Mouse (Mus musculus) right cerebral cortex, postnatal 36 days (tissue): Measurements from ENCODE around the gene Wnt7b.

Experiments
- DNase-seq, 2 experiments: peaks; one replicate each; pipeline ENCODE4 v3.0.0; 2022; ENCODE audit warnings: low spot score in 2 of 2, mixed read lengths in 1 of 2

Gene Wnt7b

GRCm38 (mm10) chr15:85601202-85601601, 18.9 kb upstream of the Wnt7b start:
- DNase-seq, result no peak

DNA sequence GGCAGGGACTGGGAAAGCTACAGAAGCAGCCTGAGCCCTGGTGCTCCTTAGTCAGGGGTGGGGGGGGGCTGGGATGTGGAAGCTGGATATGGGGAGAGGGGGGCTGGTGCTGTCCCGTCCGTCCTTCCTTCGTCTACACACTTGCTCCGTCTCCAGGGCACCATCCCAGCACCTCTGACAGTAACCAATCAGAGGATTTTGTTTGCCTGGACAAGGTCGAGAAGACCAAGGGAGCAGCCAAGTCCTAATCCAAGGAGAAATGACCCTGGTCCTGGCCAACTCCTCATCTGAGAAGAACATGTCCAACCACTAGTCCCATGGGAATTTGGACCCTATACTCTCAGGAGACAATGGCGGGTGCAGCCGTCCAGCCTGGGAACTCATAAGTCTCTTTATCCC, 18.4 kb upstream of the Wnt7b start:
- DNase-seq, result no peak

GRCm38 (mm10) chr15:85599887-85600695, 17.8 kb upstream of the Wnt7b start:
- DNase-seq, result no peak

- DNase-seq, result no peak
Observed at GRCm38 (mm10) chr15:85598984-85599886, 17.0 kb upstream of the Wnt7b start.

DNA sequence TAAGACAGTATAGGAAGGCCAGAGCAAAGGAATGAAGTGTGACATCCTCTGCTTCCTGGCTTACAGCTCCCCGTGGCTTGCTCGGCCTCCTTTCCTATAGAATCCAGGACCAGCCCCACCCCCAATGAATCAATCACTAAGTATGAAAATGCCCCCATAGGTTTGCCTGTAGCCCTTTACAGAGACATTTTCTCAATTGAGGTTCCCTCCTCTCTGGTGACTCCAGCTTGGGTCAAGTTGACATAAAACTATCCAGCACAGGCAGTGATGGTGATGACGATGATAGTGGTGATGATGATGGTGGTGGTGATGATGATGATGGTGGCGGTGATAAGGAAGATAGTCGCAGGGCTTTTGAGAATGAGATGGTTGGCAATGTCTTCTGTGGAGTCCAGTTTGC, 16.2 kb upstream of the Wnt7b start:
- DNase-seq, result no peak

DNA sequence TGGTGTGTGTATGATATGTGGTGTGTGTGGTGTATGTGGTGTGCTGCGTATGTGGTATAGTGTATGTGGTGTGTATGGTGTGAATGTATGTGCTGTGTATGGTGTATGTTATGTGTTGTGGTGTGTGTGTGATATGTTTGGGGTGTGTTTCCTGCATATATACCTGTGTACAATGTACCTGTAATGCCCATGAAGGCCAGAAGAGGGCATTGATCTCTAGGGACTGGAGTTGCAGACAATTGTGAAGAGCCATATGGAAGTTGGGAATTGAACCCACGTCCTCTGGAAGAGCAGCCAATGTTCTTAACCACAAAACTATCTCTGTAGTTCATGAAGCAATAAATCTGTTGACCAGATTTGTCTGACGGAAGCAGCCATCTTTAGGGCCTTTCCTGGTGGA, 15.1 kb upstream of the Wnt7b start:
- no peak for DNase-seq

DNA sequence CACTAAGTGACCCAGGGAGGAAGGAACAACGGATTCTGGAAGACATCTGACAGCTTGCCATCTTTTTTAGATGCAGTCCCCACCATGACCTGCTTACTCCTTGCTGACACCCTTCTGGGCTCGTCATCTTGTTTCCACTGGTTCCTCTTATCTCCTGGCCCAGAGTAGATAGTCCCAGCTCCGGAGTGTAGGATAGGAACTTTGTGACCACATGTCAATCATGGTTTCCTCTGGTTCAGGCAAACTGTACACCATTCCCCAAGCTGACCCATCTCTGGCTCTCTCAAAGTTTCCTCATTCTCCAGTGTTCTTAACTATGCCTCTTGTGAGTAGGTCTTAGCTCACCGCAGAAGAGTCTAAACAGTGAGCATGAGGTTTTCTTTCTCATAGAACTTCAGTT, 10.4 kb upstream of the Wnt7b start:
- DNase-seq, result no peak

DNA sequence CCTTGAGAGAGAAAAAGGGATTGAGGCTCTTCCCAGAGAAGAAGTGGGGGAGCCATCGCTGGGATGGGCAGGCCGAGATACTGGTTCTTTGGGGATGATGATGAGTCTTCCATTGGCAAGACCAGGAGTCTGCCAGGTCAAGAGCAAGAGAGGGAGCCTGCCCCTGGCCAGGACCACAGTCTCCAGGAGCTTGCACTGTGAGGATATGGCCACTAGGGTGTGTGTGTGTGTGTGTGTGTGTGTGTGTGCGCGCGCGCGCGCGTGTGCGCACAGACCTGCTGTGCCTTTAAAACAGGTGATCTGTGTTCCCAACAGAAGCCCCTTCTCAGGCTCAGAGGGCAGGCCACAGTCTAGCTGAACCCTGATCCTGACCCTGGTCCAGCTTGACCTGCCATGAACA, 8.6 kb upstream of the Wnt7b start:
- DNase-seq, result no peak

DNA sequence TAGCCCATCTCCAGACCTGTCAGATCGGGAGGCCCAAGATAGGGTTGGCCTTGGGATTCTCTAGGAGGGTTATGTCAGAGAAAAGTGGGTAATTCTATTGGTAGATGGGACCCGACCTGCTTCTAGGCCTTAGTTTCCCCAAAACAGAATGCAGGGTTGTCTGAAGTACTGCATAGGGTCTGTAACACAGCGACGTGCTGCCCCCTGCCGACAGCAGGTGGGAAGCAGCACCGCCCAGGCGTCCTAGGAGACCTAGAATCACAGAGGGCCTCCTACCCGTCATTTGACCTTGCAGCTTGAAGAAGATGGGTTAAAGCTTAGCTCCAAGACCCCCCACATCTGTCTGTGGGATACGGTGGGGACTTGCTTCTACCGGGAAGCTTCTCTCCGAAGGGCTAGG, 1.2 kb upstream of the Wnt7b start:
- DNase-seq, result peak in 1 of 2 experiments; percentile 53

DNA sequence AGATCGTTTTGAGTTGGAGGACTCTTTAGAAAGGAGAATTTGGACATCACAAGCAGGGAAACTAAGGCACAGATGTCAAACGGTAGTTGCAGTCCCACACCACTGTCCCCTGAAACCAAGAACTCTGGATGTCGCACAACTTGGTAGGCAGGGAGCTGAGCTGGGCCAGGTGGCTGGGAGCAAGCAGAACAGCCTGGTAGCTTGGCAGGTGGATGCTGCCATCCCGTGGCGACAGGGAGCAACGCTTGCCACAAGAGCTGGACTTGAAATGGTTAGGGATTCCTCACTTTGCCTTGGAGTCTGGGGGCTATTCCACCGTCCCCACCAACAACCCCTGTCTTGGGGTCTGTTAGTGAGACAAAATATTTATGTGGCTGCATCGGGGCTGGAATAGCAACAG, 751 bp upstream of the Wnt7b start:
- peak; percentile 72 to 75 for DNase-seq

DNA sequence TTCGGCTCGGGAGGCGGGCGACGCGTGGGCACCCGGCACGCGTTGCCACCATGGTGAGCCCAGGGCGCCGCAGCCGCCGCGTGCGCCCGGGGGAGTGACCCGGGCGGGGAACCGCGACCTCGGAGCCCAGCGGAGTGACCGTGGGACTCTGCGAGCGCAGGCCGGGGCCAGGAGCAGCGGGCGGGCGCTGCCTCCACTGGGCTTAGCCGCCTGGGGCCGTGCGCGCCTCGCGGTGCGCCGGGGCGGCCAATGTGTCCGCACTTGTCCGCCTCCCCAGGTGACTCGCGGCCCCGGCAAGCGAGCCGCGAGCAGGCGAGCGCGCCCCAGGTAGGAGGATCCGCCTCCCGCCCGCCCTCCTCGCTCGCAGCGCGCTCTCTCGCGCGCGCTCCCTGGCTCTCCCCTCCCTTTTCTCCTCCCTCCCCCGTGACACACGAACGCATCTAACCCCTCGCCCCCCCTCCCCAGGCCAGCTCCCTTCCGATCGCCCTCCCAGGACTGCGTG, 659 bp downstream of the Wnt7b start:
- no peak for DNase-seq

DNA sequence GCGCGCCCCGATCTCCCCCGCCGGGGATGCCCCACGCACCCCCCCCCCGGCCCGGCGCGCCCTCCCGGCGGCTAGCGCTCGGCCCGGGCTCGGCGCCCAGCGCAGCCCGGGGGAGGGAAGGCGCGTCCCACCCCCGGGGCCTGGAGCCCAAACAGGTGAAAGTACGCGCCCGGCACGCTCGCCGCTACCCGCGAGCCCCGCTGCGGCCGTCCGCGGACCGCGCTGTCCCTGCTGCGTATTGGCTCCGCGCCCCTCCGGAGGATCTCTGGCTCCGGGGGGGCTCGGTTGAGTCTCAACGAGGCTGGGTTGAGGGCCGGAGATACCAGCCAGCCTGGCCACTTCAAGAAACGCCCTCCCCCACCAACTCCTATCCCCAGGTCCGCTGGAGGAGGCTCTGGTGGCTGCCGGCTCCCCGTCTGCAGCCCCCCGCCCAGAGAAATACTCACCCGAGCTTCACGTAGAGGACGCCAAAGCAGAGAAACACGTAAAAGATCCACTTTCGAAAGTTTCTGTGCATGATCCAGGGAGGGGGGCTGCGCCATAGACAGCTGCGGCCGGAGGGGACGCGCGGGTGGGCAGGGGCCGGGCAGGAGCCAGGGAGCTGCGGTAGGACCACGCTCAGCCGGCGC, 1.2 kb downstream of the Wnt7b start:
- no peak for DNase-seq

- no peak for DNase-seq
Observed at GRCm38 (mm10) chr15:85580483-85580882, 1.8 kb downstream of the Wnt7b start.

DNA sequence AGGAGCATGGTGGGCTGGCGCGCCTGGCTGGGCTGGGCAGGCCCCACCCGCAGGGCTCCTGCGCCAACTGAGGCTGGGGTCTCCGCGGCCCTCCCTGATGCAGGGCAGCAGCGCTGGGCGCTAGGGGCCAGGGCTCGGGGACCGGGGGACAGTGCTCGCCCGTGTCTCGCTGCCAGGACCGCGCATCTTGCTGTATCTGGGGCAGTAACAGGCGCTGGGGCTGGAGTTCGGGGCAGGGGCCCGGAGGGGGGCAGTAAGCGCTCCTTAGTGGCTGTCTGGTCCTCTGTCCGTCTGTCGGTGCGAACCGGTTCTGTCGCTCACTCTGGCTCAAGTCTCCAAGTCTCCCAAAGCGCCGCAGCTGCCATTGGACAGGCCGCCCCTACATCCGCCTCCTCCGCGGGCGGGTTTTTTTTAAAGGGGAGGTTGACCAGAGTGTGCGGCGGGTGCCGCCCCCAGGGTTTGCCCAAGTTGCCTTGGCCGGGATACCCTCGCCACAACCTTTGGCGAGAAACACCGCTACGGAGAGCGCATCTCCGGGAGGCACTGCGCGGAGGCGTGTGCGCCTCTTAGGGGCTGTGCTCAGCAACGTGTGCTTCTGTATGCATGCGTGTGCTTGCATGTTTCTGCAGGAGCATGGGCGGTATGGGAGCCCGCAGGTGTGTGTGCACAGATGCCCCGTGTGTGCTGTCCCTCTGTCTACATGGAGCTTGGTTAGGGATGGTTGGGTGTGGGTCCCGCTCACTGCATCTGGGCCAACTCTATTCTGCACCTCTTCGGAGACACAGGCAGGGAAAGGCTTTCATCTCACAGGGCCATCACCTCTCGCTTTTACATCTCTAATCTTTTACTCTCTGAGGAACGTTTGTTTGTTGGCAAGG, 4.5 kb downstream of the Wnt7b start:
- DNase-seq, result no peak

- no peak for DNase-seq
Observed at GRCm38 (mm10) chr15:85576511-85577440, 5.5 kb downstream of the Wnt7b start.

DNA sequence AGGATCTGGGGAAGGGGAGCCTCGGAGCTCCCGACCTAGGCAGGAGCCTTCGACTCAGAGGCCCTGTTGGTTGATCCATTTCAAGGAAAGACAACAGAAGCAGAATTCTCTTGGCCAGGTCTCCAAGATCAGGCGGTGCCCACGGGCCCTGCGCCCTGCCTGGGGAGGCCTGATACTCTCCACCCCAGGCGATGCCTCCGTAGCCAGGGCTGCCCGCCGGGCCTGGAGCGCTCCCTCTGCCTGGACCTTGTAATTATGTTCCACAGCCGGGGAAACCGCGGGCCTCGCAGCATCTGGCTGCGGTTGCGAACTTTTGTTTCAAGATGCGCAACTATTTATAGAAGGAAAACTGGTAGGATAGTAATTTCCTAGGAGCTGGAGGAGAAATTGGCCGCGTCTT, 6.2 kb downstream of the Wnt7b start:
- DNase-seq, result no peak

DNA sequence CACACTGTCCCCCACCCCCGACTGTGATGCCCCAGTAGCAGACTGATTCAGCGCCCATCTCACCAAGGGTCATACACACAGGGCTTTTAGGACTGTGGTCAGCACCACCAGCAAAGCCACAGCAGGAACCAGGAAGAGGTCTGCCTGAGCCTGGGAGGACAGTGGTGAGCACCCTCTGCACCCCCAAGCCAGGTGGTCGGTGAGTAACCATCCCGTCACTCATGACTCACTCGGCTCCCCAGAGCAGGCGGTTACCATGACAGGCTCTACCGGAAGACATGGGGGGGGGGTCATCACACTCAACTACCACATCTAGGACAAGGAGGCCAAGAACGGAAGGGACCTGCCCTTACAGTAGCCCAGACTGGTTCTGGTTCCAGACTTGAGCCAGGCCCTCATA, 7.7 kb downstream of the Wnt7b start:
- DNase-seq, result no peak

DNA sequence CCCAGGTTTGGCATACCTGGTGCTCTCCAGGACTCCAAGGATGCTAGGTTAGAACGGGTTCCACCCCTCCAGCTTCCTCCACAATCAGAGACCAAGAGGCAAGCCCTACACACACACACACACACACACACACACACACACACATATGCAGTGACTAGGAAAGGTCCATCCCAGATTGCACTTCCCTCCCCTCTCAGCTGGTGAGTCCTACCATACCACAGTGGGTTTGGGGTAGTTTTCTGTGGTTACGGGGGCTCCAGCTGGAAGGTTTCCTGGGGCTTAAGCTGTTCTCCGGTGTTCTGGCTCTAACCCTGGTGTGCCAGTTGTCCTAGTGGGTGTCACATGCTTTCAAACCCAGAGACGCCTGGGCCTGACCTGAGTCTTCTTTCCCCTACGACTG, 8.2 kb downstream of the Wnt7b start:
- DNase-seq, result no peak

- no peak for DNase-seq
Observed at GRCm38 (mm10) chr15:85572619-85573254, 9.5 kb downstream of the Wnt7b start.
